Mouse (Mus musculus) liver, embryonic 12.5 days (tissue): ENCODE results near the gene Hsph1. TPM values are rescaled to one million over a fixed set of nuclear protein-coding genes. Genes with fewer than 3 reads are reported as not detected.

ENCODE experiments used
- ATAC-seq: fragments of 200-750 bp; cut with Nextera tagmentation; 2 replicates; pipeline ENCODE4 v1.8.0; 2017; ENCODE audit warnings: moderate number of reproducible peaks, mild to moderate bottlenecking, moderate library complexity
- H3K27ac ChIP-seq: fragments of 300-500 bp; sonication (generic); 2 replicates; pipeline ENCODE4 v1.5.1; 2016; ENCODE audit warnings: mild to moderate bottlenecking
- H3K27me3 ChIP-seq: fragments of 300-500 bp; sonication (generic); replicated peaks from 2 replicates; pipeline ENCODE4 v1.6.1; 2016; ENCODE audit warnings: mild to moderate bottlenecking, moderate library complexity
- H3K36me3 ChIP-seq: fragments of 300-500 bp; sonication (generic); 2 replicates; pipeline ENCODE4 v1.6.1; 2016; ENCODE audit warnings: mild to moderate bottlenecking, moderate library complexity
- H3K4me1 ChIP-seq: fragments of 300-500 bp; sonication (generic); 2 replicates; pipeline ENCODE4 v1.6.1; 2016
- H3K4me2 ChIP-seq: fragments of 300-500 bp; sonication (generic); 2 replicates; pipeline ENCODE4 v1.6.1; 2016; ENCODE audit warnings: mild to moderate bottlenecking, moderate library complexity
- H3K4me3 ChIP-seq: fragments of 300-500 bp; sonication (generic); 2 replicates; pipeline ENCODE4 v1.5.1; 2016; ENCODE audit warnings: mild to moderate bottlenecking, moderate library complexity
- H3K9ac ChIP-seq: fragments of 300-500 bp; sonication (generic); 2 replicates; pipeline ENCODE4 v1.6.1; 2016; ENCODE audit warnings: mild to moderate bottlenecking, moderate library complexity
- H3K9me3 ChIP-seq: fragments of 300-500 bp; sonication (generic); replicated peaks from 2 replicates; pipeline ENCODE4 v1.6.1; 2016; ENCODE audit warnings: mild to moderate bottlenecking, moderate library complexity
- WGBS: fragments of 180-500 bp; shearing (Covaris S2); methylation state at CpG from one replicate; pipeline ENCODE4 v1.1.7; 2016; ENCODE audit not compliant: insufficient replicate concordance; 5-methylcytosine and 5-hydroxymethylcytosine counted together
- polyA plus RNA-seq: library from polyadenylated mRNA; unstranded; fragments of >200 nt; fragmentation: Nextera tagmentation; extraction: Ambion mirVana; gene quantifications from 2 replicates; pipeline ENCODE4 v1.2.1, GENCODE M21; 2016

Gene Hsph1
- polyA plus RNA-seq, 1 experiment from 2014 or later = 76.4 TPM

GRCm38 (mm10) chr5:149658741-149659413 lies 22.7 kb upstream of the Hsph1 start:
- 46% methylated on average over 9 of the region's 9 CpGs for WGBS
- peaks cover 7% of the 10 kb centered on the region; the same call in 1 of the 2 replicates for H3K9me3 ChIP-seq
- no peak overlapping the region for H3K4me2 ChIP-seq
- H3K27me3 ChIP-seq = peaks cover 2% of the 10 kb centered on the region
- H3K4me3 ChIP-seq = no peak overlapping the region
- no peaks in the 10 kb centered on the region; the same call in 1 of the 2 replicates for H3K4me1 ChIP-seq
- H3K36me3 ChIP-seq = no peaks in the 10 kb centered on the region
- H3K9ac ChIP-seq = no peak overlapping the region
- no peak for ATAC-seq
- no peak overlapping the region for H3K27ac ChIP-seq

GRCm38 (mm10) chr5:149658022-149658421 lies 21.8 kb upstream of the Hsph1 start:
- H3K9me3 ChIP-seq = peaks cover 7% of the 10 kb centered on the region; the same call in 1 of the 2 replicates
- no peaks in the 10 kb centered on the region; the same call in 1 of the 2 replicates for H3K4me1 ChIP-seq
- no peak for ATAC-seq
- H3K27me3 ChIP-seq = no peaks in the 10 kb centered on the region
- H3K27ac ChIP-seq = no peak overlapping the region
- no peak overlapping the region for H3K4me3 ChIP-seq
- H3K36me3 ChIP-seq = no peaks in the 10 kb centered on the region
- H3K9ac ChIP-seq = no peak overlapping the region
- no peak overlapping the region for H3K4me2 ChIP-seq
- WGBS = 52% methylated on average over 3 of the region's 3 CpGs

GRCm38 (mm10) chr5:149655636-149656035 lies 19.5 kb upstream of the Hsph1 start:
- Histone ChIP-seq H3K27me3 (no peaks in the 10 kb centered on the region), H3K27ac (no peak overlapping the region), H3K4me3 (no peak overlapping the region), H3K9me3 (no peaks in the 10 kb centered on the region), H3K36me3 (no peaks in the 10 kb centered on the region), H3K4me2 (no peak overlapping the region), H3K4me1 (peaks cover 2% of the 10 kb centered on the region), H3K9ac (no peak overlapping the region)
- 89% methylated on average over 9 of the region's 9 CpGs for WGBS
- ATAC-seq = no peak

- H3K27me3 ChIP-seq = no peaks in the 10 kb centered on the region
- no peaks in the 10 kb centered on the region for H3K9me3 ChIP-seq
- WGBS = 66% methylated on average over 4 of the region's 4 CpGs
- no peak for ATAC-seq
- H3K4me2 ChIP-seq = peak overlapping the region; percentile 61
- H3K4me1 ChIP-seq = peaks cover 51% of the 10 kb centered on the region
- peak overlapping the region; percentile 42 for H3K9ac ChIP-seq
- H3K27ac ChIP-seq = peak overlapping the region; percentile 91
- no peak overlapping the region for H3K4me3 ChIP-seq
- H3K36me3 ChIP-seq = no peaks in the 10 kb centered on the region
Measured at GRCm38 (mm10) chr5:149650179-149650553, 14.0 kb upstream of the Hsph1 start.

- 56% methylated on average over 14 of the region's 14 CpGs for WGBS
- Histone ChIP-seq H3K4me2 (peak overlapping the region; percentile 61), H3K4me3 (0 out of 2 replicates have a peak overlapping the region, but pooled peaks have one; percentile 24), H3K4me1 (peaks cover 53% of the 10 kb centered on the region), H3K27ac (peak overlapping the region; percentile 91), H3K9ac (peak overlapping the region; percentile 66), H3K27me3 (no peaks in the 10 kb centered on the region), H3K9me3 (no peaks in the 10 kb centered on the region), H3K36me3 (no peaks in the 10 kb centered on the region)
- ATAC-seq = peak; percentile 46
Measured at GRCm38 (mm10) chr5:149649499-149650178, 13.5 kb upstream of the Hsph1 start.

- peak overlapping the region; percentile 61 for H3K4me2 ChIP-seq
- ATAC-seq = peak; percentile 96
- 0 out of 2 replicates have a peak overlapping the region, but pooled peaks have one; percentile 24 for H3K4me3 ChIP-seq
- peak overlapping the region; percentile 66 for H3K9ac ChIP-seq
- no peaks in the 10 kb centered on the region for H3K27me3 ChIP-seq
- no peaks in the 10 kb centered on the region for H3K36me3 ChIP-seq
- WGBS = 15% methylated on average over 6 of the region's 6 CpGs
- H3K4me1 ChIP-seq = peaks cover 54% of the 10 kb centered on the region
- no peaks in the 10 kb centered on the region for H3K9me3 ChIP-seq
- peak overlapping the region; percentile 91 for H3K27ac ChIP-seq
Measured at GRCm38 (mm10) chr5:149648895-149649406, 12.8 kb upstream of the Hsph1 start.

- WGBS = 47% methylated on average over 4 of the region's 4 CpGs
- peak overlapping the region; percentile 61 for H3K4me2 ChIP-seq
- no peak for ATAC-seq
- H3K27ac ChIP-seq = peak overlapping the region; percentile 91
- peak overlapping the region; percentile 35; the same call in 1 of the 2 replicates for H3K9ac ChIP-seq
- no peaks in the 10 kb centered on the region for H3K36me3 ChIP-seq
- H3K4me1 ChIP-seq = peaks cover 61% of the 10 kb centered on the region
- H3K9me3 ChIP-seq = no peaks in the 10 kb centered on the region
- no peaks in the 10 kb centered on the region for H3K27me3 ChIP-seq
- no peak overlapping the region for H3K4me3 ChIP-seq
Measured at GRCm38 (mm10) chr5:149648196-149648595, 12.0 kb upstream of the Hsph1 start.

- WGBS = 66% methylated on average over 8 of the region's 8 CpGs
Measured at GRCm38 (mm10) chr5:149647367-149648115, 11.4 kb upstream of the Hsph1 start.

GRCm38 (mm10) chr5:149642783-149643509 lies 6.8 kb upstream of the Hsph1 start:
- H3K4me3 ChIP-seq = no peak overlapping the region
- H3K27me3 ChIP-seq = no peaks in the 10 kb centered on the region
- H3K4me1 ChIP-seq = peaks cover 53% of the 10 kb centered on the region
- H3K27ac ChIP-seq = peak overlapping the region; percentile 34; the same call in 1 of the 2 replicates
- no peaks in the 10 kb centered on the region for H3K36me3 ChIP-seq
- peak overlapping the region; percentile 37 for H3K4me2 ChIP-seq
- 70% methylated on average over 11 of the region's 11 CpGs for WGBS
- no peaks in the 10 kb centered on the region for H3K9me3 ChIP-seq
- peak overlapping the region; percentile 12; the same call in 1 of the 2 replicates for H3K9ac ChIP-seq
- ATAC-seq = no peak

More at GRCm38 (mm10) chr5:149647367-149648115, 11.4 kb upstream of the Hsph1 start:
- H3K4me1 ChIP-seq = peaks cover 68% of the 10 kb centered on the region
- H3K4me3 ChIP-seq = no peak overlapping the region
- ATAC-seq = no peak
- H3K4me2 ChIP-seq = no peak overlapping the region
- no peaks in the 10 kb centered on the region for H3K36me3 ChIP-seq
- no peaks in the 10 kb centered on the region for H3K9me3 ChIP-seq
- no peaks in the 10 kb centered on the region for H3K27me3 ChIP-seq
- H3K27ac ChIP-seq = peak overlapping the region; percentile 91
- H3K9ac ChIP-seq = peak overlapping the region; percentile 35; the same call in 1 of the 2 replicates

- H3K36me3 ChIP-seq = no peaks in the 10 kb centered on the region
- peaks cover 50% of the 10 kb centered on the region for H3K4me1 ChIP-seq
- whole genome bisulfite sequencing = 60% methylated on average over 6 of the region's 6 CpGs
- H3K4me2 ChIP-seq = peak overlapping the region; percentile 37
- peak overlapping the region; percentile 34; the same call in 1 of the 2 replicates for H3K27ac ChIP-seq
- peak; percentile 57 for ATAC-seq
- no peaks in the 10 kb centered on the region for H3K27me3 ChIP-seq
- no peaks in the 10 kb centered on the region for H3K9me3 ChIP-seq
- H3K4me3 ChIP-seq = peak overlapping the region; percentile 20; the same call in 1 of the 2 replicates
- no peak overlapping the region for H3K9ac ChIP-seq
Measured at GRCm38 (mm10) chr5:149642366-149642765, 6.2 kb upstream of the Hsph1 start.
